9 mouse cellular contexts compared by ENCODE assay signal in the genomic region with DNA sequence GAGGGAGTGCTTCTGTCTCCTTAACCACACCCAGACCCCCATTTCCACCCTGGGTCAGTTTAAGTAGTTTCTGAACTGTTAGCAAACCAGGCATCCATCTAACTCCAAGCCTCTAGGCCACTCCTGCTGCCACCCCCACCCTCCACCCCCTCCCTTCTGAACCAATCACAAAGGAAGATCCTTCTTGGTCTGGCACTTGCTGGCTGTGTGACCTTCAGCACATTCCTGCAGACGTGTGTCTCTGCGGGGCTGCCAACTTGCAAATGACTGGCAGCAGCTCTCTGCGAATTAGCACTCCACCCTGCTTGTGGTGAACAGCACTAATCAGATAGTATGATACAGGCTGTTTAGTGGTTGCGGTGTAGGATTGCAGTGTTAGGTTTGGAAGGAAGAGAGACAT. TPM values are rescaled to one million over a fixed set of nuclear protein-coding genes. Genes with fewer than 3 reads are reported as not detected.
DNase-seq lines count a peak whose midpoint lies in the region; ATAC-seq and TF ChIP-seq lines count a peak whose summit lies in the region.
"Had no signal": no experiment of that assay in that cellular context is flagged by ENCODE, and none has a peak within 500 bp of the region (broad histone marks: within the 10 kb centered on the region; RNA-seq: fewer than 3 reads in every experiment).

No protein-coding gene starts in this region.

- H3K27ac ChIP-seq in liver, embryonic 12.5 days: no peak overlapping the region
- H3K27ac ChIP-seq in intestine, embryonic 16.5 days (ENCODE audit: low read length): no peak overlapping the region
- H3K27ac ChIP-seq: embryonic facial prominence, embryonic 12.5 days; limb, embryonic 10.5 days had no signal

- no peak overlapping the region for H3K4me2 ChIP-seq in liver, embryonic 12.5 days
- no peak overlapping the region for H3K4me2 ChIP-seq in intestine, embryonic 16.5 days (ENCODE audit: low read depth, low read length)
- H3K4me2 ChIP-seq: embryonic facial prominence, embryonic 12.5 days had no signal

- DNase-seq in liver: peak; percentile 18
- peak; percentile 64 for DNase-seq in MEL-GATA-1-ER (ENCODE audit: extremely low read depth, low read depth)
- peak; percentile 76 for DNase-seq in brain, embryonic 14.5 days (ENCODE audit: low read depth)
- DNase-seq in kidney, adult 9 months: peak; percentile 48
- no peak for DNase-seq in spleen, postnatal 10 days (ENCODE audit: low spot score in 2 of 2)

- no peak for TF ChIP-seq POLR2A in brain, embryonic 14.5 days (IDR thresholded peaks at IDR 0.05; ENCODE audit: borderline replicate concordance, extremely low read depth, insufficient read depth, insufficient read length, poor library complexity, severe bottlenecking)

- peaks cover 31% of the 10 kb centered on the region; the same call in 1 of the 2 replicates for H3K27me3 ChIP-seq in liver, embryonic 12.5 days (replicated peaks)
- no peaks in the 10 kb centered on the region for H3K27me3 ChIP-seq in intestine, embryonic 16.5 days (replicated peaks; ENCODE audit: control insufficient read depth, insufficient read depth, low read length)
- H3K27me3 ChIP-seq: embryonic facial prominence, embryonic 12.5 days had no signal

- 4% methylated on average over 4 of the region's 4 CpGs for WGBS in liver, embryonic 12.5 days (ENCODE audit: insufficient replicate concordance)
- 28% methylated on average over 4 of the region's 4 CpGs for WGBS in intestine, embryonic 16.5 days

- TF ChIP-seq CTCF in brain, embryonic 14.5 days (IDR thresholded peaks at IDR 0.05; ENCODE audit: borderline replicate concordance, extremely low read depth, insufficient read depth, insufficient read length): no peak

- H3K9me3 ChIP-seq in liver, embryonic 12.5 days (replicated peaks): no peaks in the 10 kb centered on the region
- no peaks in the 10 kb centered on the region for H3K9me3 ChIP-seq in intestine, embryonic 16.5 days (ENCODE audit: control insufficient read depth, low read length)
- H3K9me3 ChIP-seq: embryonic facial prominence, embryonic 12.5 days; limb, embryonic 10.5 days had no signal

- H3K4me3 ChIP-seq in liver, embryonic 12.5 days: no peak overlapping the region
- H3K4me3 ChIP-seq in intestine, embryonic 16.5 days (ENCODE audit: low read length): no peak overlapping the region
- H3K4me3 ChIP-seq: embryonic facial prominence, embryonic 12.5 days; limb, embryonic 10.5 days had no signal

- no peak for ATAC-seq in liver, embryonic 12.5 days
- no peak for ATAC-seq in intestine, embryonic 16.5 days

- H3K9ac ChIP-seq in liver, embryonic 12.5 days: no peak overlapping the region
- H3K9ac ChIP-seq in intestine, embryonic 16.5 days (ENCODE audit: low read depth, low read length): no peak overlapping the region
- H3K9ac ChIP-seq: embryonic facial prominence, embryonic 12.5 days had no signal

- no peaks in the 10 kb centered on the region for H3K36me3 ChIP-seq in liver, embryonic 12.5 days
- no peaks in the 10 kb centered on the region for H3K36me3 ChIP-seq in intestine, embryonic 16.5 days (ENCODE audit: control insufficient read depth, insufficient read depth, low read length)
- H3K36me3 ChIP-seq: embryonic facial prominence, embryonic 12.5 days; limb, embryonic 10.5 days had no signal

- peaks cover 19% of the 10 kb centered on the region for H3K4me1 ChIP-seq in liver, embryonic 12.5 days
- H3K4me1 ChIP-seq in intestine, embryonic 16.5 days (ENCODE audit: control insufficient read depth, insufficient read depth, low read length): no peaks in the 10 kb centered on the region

RNA-seq across cellular contexts. Expression of gene Atxn7l1, which starts 18.1 kb away (rescaled TPM):
- 16.9 and 17.1 TPM in 2 replicates for polyA plus RNA-seq in liver, embryonic 12.5 days (2016; fragmentation: Nextera tagmentation; extraction: Ambion mirVana)
- polyA plus RNA-seq in brain, embryonic 14.5 days (2012; rRNA removed): 30.3 and 43.3 TPM in 2 replicates
- 12.9 and 14.5 TPM in 2 replicates for polyA plus RNA-seq in intestine, embryonic 16.5 days (2015; fragmentation: Nextera tagmentation; extraction: Ambion mirVana)

RNA-seq across cellular contexts. Expression of gene Cdhr3, which starts 36.7 kb away (rescaled TPM):
- not detected in 2 replicates for polyA plus RNA-seq in liver, embryonic 12.5 days (2016; fragmentation: Nextera tagmentation; extraction: Ambion mirVana)
- polyA plus RNA-seq in brain, embryonic 14.5 days (2012; rRNA removed): 0.29 and 0.36 TPM in 2 replicates
- polyA plus RNA-seq in intestine, embryonic 16.5 days (2015; fragmentation: Nextera tagmentation; extraction: Ambion mirVana): 0.04 and 0.15 TPM in 2 replicates
- polyA plus RNA-seq: embryonic facial prominence, embryonic 12.5 days; limb, embryonic 10.5 days had no signal

Comparison
In these comparisons a context has a peak if more than half of its experiments do, and no peak if none do; other contexts are left out.
1. DNase-seq: peak in liver (single experiment), MEL-GATA-1-ER (single experiment), brain, embryonic 14.5 days (single experiment) and kidney, adult 9 months (single experiment); none in spleen, postnatal 10 days (0 of 2).